Mouse (Mus musculus): ENCODE measurements around the gene Gm10837.

Gene Gm10837

GRCm38 (mm10) chr14:122528475-122528874, 38.1 kb downstream of the Gm10837 start:
- in situ Hi-C loops (cut with MboI, MseI) = no loop called here

- in situ Hi-C loops (cut with MboI, MseI) = no loop called here
Measured at GRCm38 (mm10) chr14:122534017-122534924, 43.9 kb downstream of the Gm10837 start, which contains the start of gene Pcca. Gene Pcca (plus strand): TSS chr14:122534324.

- in situ Hi-C loops (cut with MboI, MseI) = no loop called here
Measured at GRCm38 (mm10) chr14:122535986-122536385, 45.6 kb downstream of the Gm10837 start.
